Mouse (Mus musculus) subcutaneous adipose tissue, adult 2 months (tissue): Measurements from ENCODE around the gene Qrsl1. TPM values are rescaled to one million over a fixed set of nuclear protein-coding genes. Genes with fewer than 3 reads are reported as not detected.

Experiments used
- polyA plus RNA-seq: library from polyadenylated mRNA; depleted of rRNA; stranded (reverse); fragments of >200 nt; gene quantifications from 2 replicates; pipeline ENCODE4 v1.2.3, GENCODE M21; 2012; ENCODE audit warnings: low replicate concordance; rRNA removed

The Qrsl1 gene
- polyA plus RNA-seq = 9.6 and 13.8 TPM in 2 replicates

GRCm38 (mm10) chr10:43901578-43902194 is at the start of gene Qrsl1, which contains the start of gene Rtn4ip1:
Gene Qrsl1 (minus strand): TSS chr10:43901745.
Gene Rtn4ip1 (plus strand): TSS chr10:43901807.

Other genes starting within 250 kb of the Qrsl1 start
- gene Rtn4ip1, start 62 bp upstream of the Qrsl1 start, polyA plus RNA-seq = 12.8 and 17.7 TPM in 2 replicates
- 3.8 and 4.1 TPM in 2 replicates for gene Crybg1, start 247.1 kb upstream of the Qrsl1 start, polyA plus RNA-seq